Mouse (Mus musculus) E14TG2a.4 (cell line): Measurements from ENCODE around the gene Smpd3.
"Not testable (repeated sequence)": the region's sequence is repeated elsewhere in the genome, so short reads cannot be mapped to it uniquely, and the experiment has no call there.

Experiments used
- H3K27me3 ChIP-seq: 2 replicates; pipeline ENCODE4 v1.6.1; 2014; ENCODE audit warnings: low read length, control low read depth; ENCODE audit not compliant: insufficient read depth
- H3K36me3 ChIP-seq: 2 replicates; pipeline ENCODE4 v1.6.1; 2014; ENCODE audit warnings: low read length, control low read depth; ENCODE audit not compliant: insufficient read depth
- H3K4me1 ChIP-seq: replicated peaks from 2 replicates; pipeline ENCODE4 v1.6.1; 2014; ENCODE audit warnings: low read depth, low read length, control low read depth
- H3K4me3 ChIP-seq: replicated peaks from 2 replicates; pipeline ENCODE4 v1.5.1; 2014; ENCODE audit warnings: mild to moderate bottlenecking, low read length
- H3K9me3 ChIP-seq: 2 replicates; pipeline ENCODE4 v1.6.1; 2014; ENCODE audit warnings: low read length, control low read depth
- CTCF ChIP-seq: conservative IDR thresholded peaks from 2 replicates; pipeline ENCODE4 v1.5.1; 2014; ENCODE audit warnings: low read length
- NANOG ChIP-seq: IDR thresholded peaks from 2 replicates; pipeline ENCODE4 v1.6.1; 2014; ENCODE audit warnings: borderline replicate concordance, low read length, mixed read lengths
- POU5F1 ChIP-seq: IDR thresholded peaks from 2 replicates; pipeline ENCODE4 v1.6.1; 2014; ENCODE audit warnings: low read length, borderline replicate concordance

The Smpd3 gene

GRCm38 (mm10) chr8:106307586-106307985, 30.2 kb downstream of the Smpd3 start:
- Histone ChIP-seq H3K36me3 (no peaks in the 10 kb centered on the region), H3K4me3 (no peak overlapping the region), H3K9me3 (no peaks in the 10 kb centered on the region), H3K4me1 (no peaks in the 10 kb centered on the region), H3K27me3 (peaks cover 2% of the 10 kb centered on the region; the same call in 1 of the 2 replicates)
- no peak for TF ChIP-seq NANOG
- no peak for TF ChIP-seq CTCF
- no peak for TF ChIP-seq POU5F1

GRCm38 (mm10) chr8:106306711-106307248, 31.0 kb downstream of the Smpd3 start:
- not testable (repeated sequence) for H3K27me3 ChIP-seq, H3K36me3 ChIP-seq, H3K4me1 ChIP-seq, H3K4me3 ChIP-seq, H3K9me3 ChIP-seq

- no peaks in the 10 kb centered on the region for H3K36me3 ChIP-seq
- H3K4me1 ChIP-seq: no peaks in the 10 kb centered on the region
- peaks cover 2% of the 10 kb centered on the region; the same call in 1 of the 2 replicates for H3K27me3 ChIP-seq
- no peak overlapping the region for H3K4me3 ChIP-seq
- TF ChIP-seq POU5F1: no peak
- no peak for TF ChIP-seq NANOG
- TF ChIP-seq CTCF: no peak
- H3K9me3 ChIP-seq: no peaks in the 10 kb centered on the region
Measured at GRCm38 (mm10) chr8:106306076-106306475, 31.7 kb downstream of the Smpd3 start.

GRCm38 (mm10) chr8:106305301-106305700, 32.5 kb downstream of the Smpd3 start:
- Histone ChIP-seq H3K36me3 (no peaks in the 10 kb centered on the region), H3K4me1 (no peaks in the 10 kb centered on the region), H3K27me3 (peaks cover 2% of the 10 kb centered on the region; the same call in 1 of the 2 replicates), H3K4me3 (no peak overlapping the region), H3K9me3 (no peaks in the 10 kb centered on the region)
- TF ChIP-seq POU5F1 (no peak), NANOG (no peak), CTCF (no peak)

GRCm38 (mm10) chr8:106304321-106304720, 33.5 kb downstream of the Smpd3 start:
- Histone ChIP-seq H3K9me3 (no peaks in the 10 kb centered on the region), H3K36me3 (no peaks in the 10 kb centered on the region), H3K4me1 (no peaks in the 10 kb centered on the region), H3K27me3 (peaks cover 2% of the 10 kb centered on the region; the same call in 1 of the 2 replicates), H3K4me3 (no peak overlapping the region)
- TF ChIP-seq POU5F1 (no peak), CTCF (no peak), NANOG (no peak)

- Histone ChIP-seq H3K27me3 (peaks cover 19% of the 10 kb centered on the region), H3K36me3 (no peaks in the 10 kb centered on the region), H3K4me1 (no peaks in the 10 kb centered on the region), H3K4me3 (no peak overlapping the region), H3K9me3 (no peaks in the 10 kb centered on the region)
- no peak for TF ChIP-seq POU5F1
- no peak for TF ChIP-seq CTCF
- TF ChIP-seq NANOG: no peak
Measured at GRCm38 (mm10) chr8:106300739-106301715, 36.8 kb downstream of the Smpd3 start.

- no peak overlapping the region for H3K4me3 ChIP-seq
- H3K27me3 ChIP-seq: peaks cover 22% of the 10 kb centered on the region
- TF ChIP-seq NANOG (no peak), CTCF (peak; percentile 71)
- no peaks in the 10 kb centered on the region for H3K4me1 ChIP-seq
- no peaks in the 10 kb centered on the region for H3K36me3 ChIP-seq
- no peaks in the 10 kb centered on the region for H3K9me3 ChIP-seq
Measured at GRCm38 (mm10) chr8:106299686-106300085, 38.1 kb downstream of the Smpd3 start.

- Histone ChIP-seq H3K36me3 (no peaks in the 10 kb centered on the region), H3K4me3 (no peak overlapping the region), H3K27me3 (peaks cover 22% of the 10 kb centered on the region), H3K4me1 (no peaks in the 10 kb centered on the region), H3K9me3 (no peaks in the 10 kb centered on the region)
- no peak for TF ChIP-seq NANOG
- no peak for TF ChIP-seq CTCF
- no peak for TF ChIP-seq POU5F1
Measured at GRCm38 (mm10) chr8:106298846-106299245, 38.9 kb downstream of the Smpd3 start.

GRCm38 (mm10) chr8:106298261-106298660, 39.5 kb downstream of the Smpd3 start:
- peaks cover 22% of the 10 kb centered on the region for H3K27me3 ChIP-seq
- H3K4me1 ChIP-seq: peaks cover 2% of the 10 kb centered on the region
- no peaks in the 10 kb centered on the region for H3K9me3 ChIP-seq
- TF ChIP-seq POU5F1: no peak
- H3K36me3 ChIP-seq: no peaks in the 10 kb centered on the region
- no peak overlapping the region for H3K4me3 ChIP-seq
